Mouse (Mus musculus) heart, embryonic 15.5 days (tissue): ENCODE results near the gene Tcaf2. TPM values are rescaled to one million over a fixed set of nuclear protein-coding genes. Genes with fewer than 3 reads are reported as not detected.

Experiments used
- polyA plus RNA-seq: library from polyadenylated mRNA; unstranded; fragments of >200 nt; fragmentation: Nextera tagmentation; extraction: Ambion mirVana; gene quantifications from 2 replicates; pipeline ENCODE4 v1.2.1, GENCODE M21; 2015

Gene Tcaf2
- polyA plus RNA-seq, 1 experiment from 2014 or later, result 2.2 TPM

Other genes with a start within 250 kb of the Tcaf2 start
- gene Tas2r143, start 245.0 kb downstream of the Tcaf2 start, polyA plus RNA-seq, result not detected in 2 replicates
- not detected in 2 replicates for gene Tas2r135, start 239.8 kb downstream of the Tcaf2 start, polyA plus RNA-seq
- gene Tas2r126, start 210.7 kb downstream of the Tcaf2 start, polyA plus RNA-seq, result not detected in 2 replicates
- not detected in 2 replicates for gene Olfr458, start 180.1 kb downstream of the Tcaf2 start, polyA plus RNA-seq
- not detected in 2 replicates for gene Olfr457, start 168.9 kb downstream of the Tcaf2 start, polyA plus RNA-seq
- gene Olfr456, start 158.0 kb downstream of the Tcaf2 start, polyA plus RNA-seq, result 0.11 TPM in 1 of 2 replicates, not detected in the other
- gene Olfr455, start 97.7 kb downstream of the Tcaf2 start, polyA plus RNA-seq, result 0.05 TPM in 1 of 2 replicates, not detected in the other
- gene Tcaf3, start 47.6 kb downstream of the Tcaf2 start, polyA plus RNA-seq, result not detected in 2 replicates
- 41.4 and 48.0 TPM in 2 replicates for gene Tcaf1, start 64.8 kb upstream of the Tcaf2 start, polyA plus RNA-seq
- gene Olfr453, start 94.1 kb upstream of the Tcaf2 start, polyA plus RNA-seq, result not detected in 2 replicates
- not detected in 2 replicates for gene Olfr38, start 111.2 kb upstream of the Tcaf2 start, polyA plus RNA-seq
- gene Olfr452, start 139.8 kb upstream of the Tcaf2 start, polyA plus RNA-seq, result not detected in 2 replicates
- gene Olfr450, start 166.7 kb upstream of the Tcaf2 start, polyA plus RNA-seq, result not detected in 2 replicates
- gene Olfr449, start 189.1 kb upstream of the Tcaf2 start, polyA plus RNA-seq, result not detected in 2 replicates
- not detected in 2 replicates for gene Olfr448, start 245.2 kb upstream of the Tcaf2 start, polyA plus RNA-seq